Mouse (Mus musculus): Measurements from ENCODE around the gene St6galnac3. TPM values are rescaled to one million over a fixed set of nuclear protein-coding genes. Genes with fewer than 3 reads are reported as not detected.

Gene St6galnac3
- total RNA-seq, 2 experiments from 2014 or later, result 1.3 to 2.6 TPM

DNA sequence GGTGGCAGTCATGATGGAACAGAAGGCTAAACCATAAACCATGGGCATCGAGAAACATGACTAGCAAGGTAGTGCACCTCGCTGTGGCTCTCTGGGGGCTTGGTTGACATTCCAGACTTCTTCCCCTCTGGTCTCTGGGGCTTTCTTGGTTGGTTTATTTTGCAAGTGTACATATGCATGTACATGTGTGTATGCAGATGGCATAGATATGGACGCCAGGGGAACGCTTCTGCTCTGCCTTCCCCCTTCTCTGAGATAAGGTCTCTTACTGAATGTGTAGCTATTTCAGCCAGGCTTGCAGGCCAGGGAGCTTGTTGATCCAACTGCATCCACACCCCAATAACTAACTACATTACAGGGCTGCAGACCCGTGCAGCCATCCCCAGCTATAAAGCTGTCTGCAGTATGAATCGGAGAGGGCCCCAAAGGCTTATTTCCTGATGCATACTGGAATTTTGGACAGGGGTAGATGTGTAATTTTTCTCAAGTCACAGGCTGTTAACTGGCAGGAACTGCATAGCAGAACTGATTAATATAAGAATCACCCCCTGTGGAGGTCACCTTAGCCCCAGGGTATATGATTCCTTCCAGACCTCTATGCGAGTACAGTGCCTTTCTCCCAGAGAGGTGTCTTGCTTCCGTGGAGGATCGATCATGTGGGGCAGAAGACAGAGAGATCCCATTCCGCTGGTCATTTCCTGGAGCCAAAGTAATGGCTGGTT is 53.9 kb downstream of the St6galnac3 start:
- Histone ChIP-seq H3K27ac (no peak overlapping the region), H3K4me3 (no peak overlapping the region)
- TF ChIP-seq CTCF (IDR thresholded peaks at IDR 0.05), result no peak
- intact Hi-C loops (cut with DNase I), result no loop called here
- no peak for DNase-seq

DNA sequence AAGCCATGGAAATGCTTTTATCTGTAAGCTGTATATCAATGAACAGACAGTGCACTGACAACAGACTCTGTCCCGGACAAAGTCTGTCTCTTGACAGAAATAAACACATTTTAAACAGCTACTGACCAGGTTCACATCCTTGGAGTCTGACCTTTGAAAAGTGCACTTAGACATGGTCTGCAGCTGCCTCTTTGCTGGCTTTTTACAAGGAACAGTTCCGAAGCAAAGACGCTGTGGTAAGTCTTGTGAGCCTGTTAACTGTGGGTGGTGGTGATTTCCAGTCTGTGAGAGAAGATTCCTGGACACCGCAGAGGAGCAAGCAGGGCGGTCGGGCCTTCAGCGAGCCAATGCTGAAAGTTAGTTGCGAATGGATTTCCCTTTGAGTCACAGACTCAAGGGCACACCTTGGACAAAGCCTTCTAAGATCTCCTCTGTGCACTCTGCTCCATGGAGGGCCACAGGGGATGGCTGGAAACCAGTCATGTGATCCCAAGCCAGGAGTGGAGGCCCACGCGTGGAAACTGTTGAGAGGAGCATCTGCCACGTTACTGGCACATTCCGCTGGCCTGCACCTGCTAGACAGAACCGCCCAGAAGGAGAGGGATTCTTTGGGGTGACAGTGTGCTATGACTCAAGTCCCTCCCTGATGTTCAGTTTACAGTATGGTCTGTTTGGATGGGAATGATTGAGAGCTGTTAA is 55.1 kb downstream of the St6galnac3 start:
- no peak overlapping the region for H3K27ac ChIP-seq
- no peak for TF ChIP-seq CTCF (IDR thresholded peaks at IDR 0.05)
- intact Hi-C loops (cut with DNase I), result no loop called here

DNA sequence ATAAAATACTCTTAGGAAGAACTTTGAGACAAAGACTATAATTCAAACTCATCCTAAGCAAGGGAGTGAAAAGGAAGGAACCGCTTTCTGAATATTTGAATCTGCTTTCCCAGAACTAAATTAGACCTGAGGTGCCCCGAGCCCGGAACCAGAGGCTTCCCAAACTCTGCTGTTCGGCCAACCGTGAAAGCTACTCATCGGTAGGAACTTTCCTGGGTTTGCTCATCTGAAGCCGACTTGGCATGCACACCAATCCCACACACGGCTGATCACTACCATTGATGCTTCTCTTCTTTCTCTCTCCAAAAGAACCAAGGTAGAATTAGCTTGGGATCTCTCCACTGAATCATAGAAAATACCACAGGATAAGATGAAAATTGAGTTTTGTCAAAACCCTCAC is 55.6 kb downstream of the St6galnac3 start:
- intact Hi-C loops (cut with DNase I), result no loop called here
- no peak overlapping the region for H3K4me3 ChIP-seq
- DNase-seq, result no peak

More for the DNA sequence above, 55.1 kb downstream of the St6galnac3 start:
- no peak for DNase-seq
- no peak overlapping the region for H3K4me3 ChIP-seq

DNA sequence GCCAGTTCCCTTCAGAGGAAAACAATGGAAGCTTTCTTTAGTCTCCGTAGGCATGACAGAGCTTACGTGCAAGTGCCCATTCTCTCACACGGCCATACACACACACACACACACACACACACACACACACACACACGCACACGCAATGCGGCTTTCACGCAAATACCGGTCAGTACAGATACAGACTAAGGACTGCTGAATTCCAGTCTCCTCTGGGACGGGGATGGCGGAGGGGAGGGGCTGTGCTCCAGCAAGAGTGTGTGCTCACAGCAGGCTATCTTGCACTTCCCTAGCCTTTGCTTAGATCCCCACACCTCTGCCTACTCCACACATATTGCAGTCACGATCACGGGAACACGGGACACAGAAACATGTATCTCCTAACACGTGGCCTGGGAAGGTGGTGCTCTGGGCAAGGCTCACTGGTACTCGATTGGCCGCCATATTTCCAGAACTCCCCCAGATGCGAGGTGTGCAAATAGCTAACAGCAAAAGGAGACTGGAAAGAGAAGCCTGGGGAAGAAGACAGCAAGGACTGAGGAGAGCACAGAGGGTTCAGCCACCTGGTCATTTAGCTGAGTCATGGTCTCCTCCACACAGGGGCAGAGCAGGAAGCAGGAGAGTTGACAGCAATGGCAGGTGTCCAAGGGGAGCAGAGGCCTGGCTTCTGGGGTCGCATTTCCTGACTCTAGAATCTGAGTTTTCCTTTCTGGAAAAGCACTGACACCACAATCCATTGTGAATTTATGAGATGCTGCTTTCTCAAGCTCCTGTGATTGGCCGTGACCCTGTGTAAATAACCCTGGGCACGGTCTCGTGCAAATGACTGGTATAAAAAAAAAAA is 56.3 kb downstream of the St6galnac3 start:
- DNase-seq, result no peak
- intact Hi-C loops (cut with DNase I), result no loop called here
- Histone ChIP-seq H3K4me3 (no peak overlapping the region), H3K27ac (no peak overlapping the region)
- no peak for TF ChIP-seq CTCF (IDR thresholded peaks at IDR 0.05)

More for the DNA sequence above, 55.6 kb downstream of the St6galnac3 start:
- no peak for TF ChIP-seq CTCF (IDR thresholded peaks at IDR 0.05)
- H3K27ac ChIP-seq, result no peak overlapping the region

DNA sequence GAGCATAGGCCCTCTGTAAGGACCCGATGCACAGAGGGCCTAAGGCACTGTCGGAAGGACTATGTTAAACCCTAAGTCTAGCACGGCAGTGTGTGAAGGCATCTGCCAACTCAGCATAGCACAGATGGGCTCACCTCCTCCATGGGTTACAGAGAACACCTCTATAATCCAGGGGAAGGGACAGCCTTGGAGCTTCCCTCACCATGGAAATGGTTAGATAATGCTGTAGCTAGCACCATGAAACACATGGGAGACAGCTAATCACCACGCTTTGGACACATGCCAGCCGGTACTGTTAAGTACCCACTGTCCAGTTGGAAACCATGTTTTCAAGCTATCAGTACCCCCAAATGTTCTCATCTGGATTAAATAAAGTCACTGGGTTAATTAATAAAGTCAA is 60.3 kb downstream of the St6galnac3 start:
- Histone ChIP-seq H3K27ac (no peak overlapping the region), H3K4me3 (no peak overlapping the region)
- TF ChIP-seq CTCF (IDR thresholded peaks at IDR 0.05), result no peak
- intact Hi-C loops (cut with DNase I), result no loop called here
- no peak for DNase-seq

DNA sequence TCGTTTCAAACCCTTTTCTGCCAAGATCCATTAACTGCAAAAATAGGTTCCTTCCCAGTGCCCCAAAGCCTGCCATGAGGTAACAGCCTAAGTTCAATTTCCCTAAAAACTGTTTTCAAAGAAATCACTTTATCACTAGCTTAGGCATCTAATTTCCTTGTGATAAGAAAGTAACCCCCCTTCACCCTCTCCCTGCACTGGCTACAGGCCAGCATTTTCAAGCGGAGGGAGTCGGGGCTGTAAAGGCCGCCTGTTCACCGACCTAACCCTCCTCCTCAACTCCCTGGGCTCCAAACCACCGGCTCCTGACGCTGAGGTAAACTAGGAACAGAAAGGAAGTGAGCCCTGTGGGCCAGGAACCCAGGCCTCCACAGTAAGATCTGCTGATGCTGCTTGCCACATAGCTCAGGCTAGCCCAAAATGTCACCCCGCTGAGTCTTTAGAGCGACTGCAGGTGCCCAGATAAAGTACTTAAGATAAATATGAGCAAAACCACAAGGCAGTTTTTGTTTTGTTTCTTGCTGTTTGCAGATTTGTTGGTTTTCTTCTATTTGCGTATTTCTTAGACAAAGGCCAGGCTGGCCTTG is 61.0 kb downstream of the St6galnac3 start:
- TF ChIP-seq CTCF (IDR thresholded peaks at IDR 0.05), result no peak
- no peak for DNase-seq
- Histone ChIP-seq H3K4me3 (no peak overlapping the region), H3K27ac (no peak overlapping the region)
- intact Hi-C loops (cut with DNase I), result no loop called here

DNA sequence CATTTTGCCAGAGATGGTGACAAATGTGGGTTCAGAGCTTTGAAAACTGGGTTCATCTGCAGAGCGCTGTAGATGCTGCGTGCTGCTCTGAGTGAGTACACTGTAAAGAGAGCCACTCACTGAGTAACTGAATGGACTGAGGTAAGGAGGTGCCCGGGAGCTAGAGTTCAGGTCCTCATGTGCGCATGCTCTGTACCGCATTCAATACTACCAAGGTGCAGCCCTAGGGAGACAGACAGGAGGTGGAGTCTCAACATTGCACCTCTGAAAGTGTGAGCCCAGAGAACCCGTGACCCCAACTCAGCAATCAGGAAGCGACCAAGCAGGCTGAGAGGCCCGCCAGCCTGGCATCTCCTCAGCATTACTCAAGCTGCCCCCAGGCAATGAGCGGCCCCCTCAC is 62.2 kb downstream of the St6galnac3 start:
- Histone ChIP-seq H3K4me3 (no peak overlapping the region), H3K27ac (no peak overlapping the region)
- intact Hi-C loops (cut with DNase I), result no loop called here
- DNase-seq, result no peak
- no peak for TF ChIP-seq CTCF (IDR thresholded peaks at IDR 0.05)

DNA sequence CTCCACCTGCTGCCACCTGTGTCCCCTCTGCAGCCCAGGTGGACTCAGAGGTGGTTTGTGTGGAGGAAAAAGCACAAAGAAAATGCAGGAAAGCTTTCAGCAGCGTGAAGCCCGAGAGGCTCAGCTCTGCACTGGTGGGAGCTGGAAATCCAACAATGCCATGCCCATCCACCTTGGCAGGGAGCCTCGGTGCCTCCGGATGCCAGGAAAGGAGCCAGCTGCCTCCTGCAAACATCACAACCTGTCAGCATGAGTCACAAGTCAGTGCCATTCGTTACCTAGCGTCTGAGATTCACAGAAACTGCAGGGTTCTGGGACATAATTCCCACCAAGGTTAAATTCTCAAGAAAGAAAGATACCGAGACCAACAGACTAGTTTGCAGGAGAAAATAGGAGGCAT is 63.0 kb downstream of the St6galnac3 start:
- intact Hi-C loops (cut with DNase I), result no loop called here
- no peak overlapping the region for H3K27ac ChIP-seq
- DNase-seq, result no peak
- H3K4me3 ChIP-seq, result no peak overlapping the region
- TF ChIP-seq CTCF (IDR thresholded peaks at IDR 0.05), result no peak

DNA sequence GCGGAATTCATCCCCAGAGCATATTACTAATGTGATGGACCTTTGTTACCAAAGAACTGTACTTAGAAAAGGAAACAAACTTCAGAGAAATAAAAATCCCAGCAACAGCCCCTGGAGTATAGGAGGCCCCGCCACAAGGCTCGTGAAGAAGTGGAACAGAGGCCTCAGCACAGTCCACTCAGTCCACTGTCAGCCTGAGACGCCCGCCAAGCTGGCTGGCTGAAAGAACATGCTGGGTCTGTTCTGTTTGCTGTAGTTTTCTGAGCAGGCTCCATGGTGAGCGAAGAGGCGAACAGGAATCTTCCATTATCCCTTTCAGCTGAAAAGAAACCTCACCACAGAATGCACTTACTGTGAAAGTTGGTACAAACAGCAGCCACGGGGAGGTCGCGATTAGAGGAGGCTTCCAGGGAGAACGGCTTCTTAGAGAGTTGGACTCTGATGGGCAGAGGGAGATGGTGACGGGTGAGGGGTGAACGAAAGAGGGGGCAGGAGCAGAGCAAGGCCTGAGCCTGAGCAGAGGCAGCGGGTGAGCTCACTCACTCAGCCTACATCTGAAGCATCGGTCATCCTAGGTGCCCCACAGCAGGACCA is 65.3 kb downstream of the St6galnac3 start:
- H3K4me3 ChIP-seq, result no peak overlapping the region
- no peak for DNase-seq
- no peak for TF ChIP-seq CTCF (IDR thresholded peaks at IDR 0.05)
- H3K27ac ChIP-seq, result no peak overlapping the region
- intact Hi-C loops (cut with DNase I), result loop anchor here (5.0 kb wide), 1 partner anchor 148 kb away; no protein-coding TSS in a partner anchor

DNA sequence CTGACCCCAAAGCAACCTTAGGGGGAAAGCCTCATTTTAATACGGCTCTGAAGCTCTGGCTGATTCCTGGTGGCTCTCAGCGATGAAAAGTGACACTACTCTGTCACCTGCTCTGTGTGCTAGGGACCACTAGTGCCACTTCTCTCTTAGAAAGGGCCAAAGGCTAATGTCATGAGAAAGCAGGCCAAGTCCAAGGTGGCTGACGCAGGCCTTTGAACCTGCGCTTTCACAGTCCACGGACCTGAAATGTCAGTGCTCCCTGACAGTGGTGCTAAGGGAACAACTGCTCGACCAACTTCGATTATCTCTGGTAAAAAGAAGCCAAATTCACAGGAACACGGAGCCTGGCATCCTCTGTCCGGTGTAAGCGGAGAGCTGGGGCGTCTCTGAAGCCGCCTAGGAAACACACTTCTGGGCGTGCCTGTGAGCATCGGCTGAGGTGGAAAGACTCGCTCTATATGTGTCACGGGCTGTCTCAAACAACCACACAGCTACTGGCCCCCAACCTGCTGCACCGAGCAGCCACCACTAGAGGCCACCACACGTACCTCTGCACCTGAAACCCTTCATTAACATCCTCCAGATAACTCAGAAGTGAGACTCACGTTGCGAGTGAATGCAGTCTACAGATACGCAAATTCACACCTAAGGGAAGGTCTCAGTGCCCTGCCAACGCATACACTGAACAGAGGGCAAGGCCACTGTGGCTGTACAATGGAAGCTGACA is 66.8 kb downstream of the St6galnac3 start:
- intact Hi-C loops (cut with DNase I), result loop anchor here (5.0 kb wide), 1 partner anchor 149 kb away; no protein-coding TSS in a partner anchor
- peak; percentile 65 for TF ChIP-seq CTCF (IDR thresholded peaks at IDR 0.05)
- H3K4me3 ChIP-seq, result no peak overlapping the region
- H3K27ac ChIP-seq, result no peak overlapping the region
- no peak for DNase-seq

DNA sequence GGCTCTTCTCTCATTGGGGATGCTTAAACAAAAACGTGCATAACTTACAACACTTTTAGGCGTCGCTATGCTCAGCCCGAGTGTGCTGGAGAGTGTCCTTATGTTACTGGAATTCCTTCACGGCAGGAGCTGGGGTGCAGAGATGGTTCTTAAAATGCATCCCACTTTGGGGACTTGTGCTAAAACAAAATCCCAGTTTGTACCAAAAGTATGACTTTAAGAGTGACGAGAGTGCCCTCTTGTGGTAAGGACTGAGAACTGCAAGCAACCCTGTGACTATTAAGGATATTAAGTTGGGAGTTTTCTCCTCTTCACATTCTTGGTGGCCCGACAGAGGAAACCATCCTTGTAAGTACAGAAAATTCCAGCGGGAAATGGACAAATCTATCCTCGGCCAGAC is 69.9 kb downstream of the St6galnac3 start:
- intact Hi-C loops (cut with DNase I), result loop anchor here (1.0 to 5.0 kb wide), 2 partner anchors 152 to 871 kb away; no protein-coding TSS in a partner anchor
- no peak overlapping the region for H3K4me3 ChIP-seq
- no peak overlapping the region for H3K27ac ChIP-seq
- TF ChIP-seq CTCF (IDR thresholded peaks at IDR 0.05), result peak; percentile 94
- DNase-seq, result peak; percentile 25

All from gastrocnemius, adult 2 months (tissue).